Mouse (Mus musculus) 3T3-L1 (cell line): ENCODE results near the gene Ccl28.
"Not testable (repeated sequence)": the region's sequence is repeated elsewhere in the genome, so short reads cannot be mapped to it uniquely, and the experiment has no call there.

ENCODE experiments used
- DNase-seq: peaks from one replicate; pipeline ENCODE4 v3.0.0-alpha.2; 2015; ENCODE audit warnings: low read depth, low spot score

Gene Ccl28

GRCm38 (mm10) chr13:119648891-119649698 lies 25.5 kb downstream of the Ccl28 start:
- no peak for DNase-seq

GRCm38 (mm10) chr13:119649699-119650046 lies 26.1 kb downstream of the Ccl28 start:
- DNase-seq, result no peak

GRCm38 (mm10) chr13:119654734-119655133 lies 31.1 kb downstream of the Ccl28 start:
- peak; percentile 71 for DNase-seq

- no peak for DNase-seq
Observed at GRCm38 (mm10) chr13:119656246-119656645, 32.6 kb downstream of the Ccl28 start.

- DNase-seq, result peak; percentile 64
Observed at GRCm38 (mm10) chr13:119656846-119657416, 33.3 kb downstream of the Ccl28 start.

GRCm38 (mm10) chr13:119661420-119661819 lies 37.8 kb downstream of the Ccl28 start:
- DNase-seq, result not testable (repeated sequence)

GRCm38 (mm10) chr13:119678794-119679193 lies 55.2 kb downstream of the Ccl28 start:
- DNase-seq, result no peak

- no peak for DNase-seq
Observed at GRCm38 (mm10) chr13:119679721-119680120, 56.1 kb downstream of the Ccl28 start.

GRCm38 (mm10) chr13:119681161-119681560 lies 57.5 kb downstream of the Ccl28 start:
- no peak for DNase-seq

- no peak for DNase-seq
Observed at GRCm38 (mm10) chr13:119684416-119685177, 61.0 kb downstream of the Ccl28 start.

- no peak for DNase-seq
Observed at GRCm38 (mm10) chr13:119689709-119690038, 66.1 kb downstream of the Ccl28 start.

- DNase-seq, result peak; percentile 99
Observed at GRCm38 (mm10) chr13:119690039-119690728, 66.6 kb downstream of the Ccl28 start, which contains the start of gene Hmgcs1. Gene Hmgcs1, plus strand, starts transcription at chr13:119690379.

GRCm38 (mm10) chr13:119690876-119691620 lies 67.4 kb downstream of the Ccl28 start:
- peak; percentile 39 for DNase-seq

GRCm38 (mm10) chr13:119691958-119692357 lies 68.3 kb downstream of the Ccl28 start:
- DNase-seq, result not testable (repeated sequence)

- DNase-seq, result no peak
Observed at GRCm38 (mm10) chr13:119695676-119696075, 72.1 kb downstream of the Ccl28 start.

GRCm38 (mm10) chr13:119696496-119696895 lies 72.9 kb downstream of the Ccl28 start:
- no peak for DNase-seq

- no peak for DNase-seq
Observed at GRCm38 (mm10) chr13:119698436-119698835, 74.8 kb downstream of the Ccl28 start.
